Mouse (Mus musculus) heart, adult 11 months (tissue): Measurements from ENCODE around the gene Erg.

Experiments
- DNase-seq: peaks from one replicate; pipeline ENCODE4 v3.0.0; 2022

Gene Erg

DNA sequence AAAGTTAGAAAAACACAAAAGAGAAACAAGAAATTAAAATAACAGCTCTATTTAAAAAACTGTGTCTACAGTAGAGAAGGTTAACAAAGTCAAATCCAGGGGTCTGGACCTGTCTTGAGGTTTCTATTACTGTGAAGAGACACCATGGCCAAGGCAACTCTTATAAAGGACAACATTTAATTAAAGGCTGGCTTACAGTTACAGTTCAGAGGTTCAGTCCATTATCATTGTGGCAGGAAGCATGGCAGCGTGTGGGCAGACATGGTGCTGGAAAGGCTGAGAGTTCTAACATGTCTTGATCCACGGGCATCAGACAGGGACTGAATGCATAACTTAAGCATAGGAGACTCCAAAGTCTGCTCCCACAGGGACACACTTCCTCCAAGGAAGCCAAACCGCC lies 111.4 kb downstream of the Erg start:
- DNase-seq: peak; percentile 61

DNA sequence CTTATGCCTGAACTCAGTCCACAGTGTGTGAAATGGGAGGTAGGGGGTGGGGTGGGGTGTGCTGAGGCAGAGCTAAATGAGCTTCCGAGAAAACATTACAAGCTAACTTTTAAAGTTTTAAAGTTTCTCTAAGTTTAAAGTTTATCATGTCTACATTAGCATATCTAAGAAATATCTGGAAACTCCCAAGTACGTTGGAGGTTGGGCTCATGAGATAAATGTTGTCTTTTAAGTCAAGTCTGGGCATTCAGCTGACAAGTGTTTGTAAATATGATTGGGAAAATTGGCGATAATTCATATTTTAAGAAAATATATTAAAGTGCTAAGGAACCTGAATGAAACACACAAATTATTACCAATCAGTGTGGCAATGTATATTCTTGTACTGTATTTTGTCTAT lies 112.4 kb downstream of the Erg start:
- no peak for DNase-seq

DNA sequence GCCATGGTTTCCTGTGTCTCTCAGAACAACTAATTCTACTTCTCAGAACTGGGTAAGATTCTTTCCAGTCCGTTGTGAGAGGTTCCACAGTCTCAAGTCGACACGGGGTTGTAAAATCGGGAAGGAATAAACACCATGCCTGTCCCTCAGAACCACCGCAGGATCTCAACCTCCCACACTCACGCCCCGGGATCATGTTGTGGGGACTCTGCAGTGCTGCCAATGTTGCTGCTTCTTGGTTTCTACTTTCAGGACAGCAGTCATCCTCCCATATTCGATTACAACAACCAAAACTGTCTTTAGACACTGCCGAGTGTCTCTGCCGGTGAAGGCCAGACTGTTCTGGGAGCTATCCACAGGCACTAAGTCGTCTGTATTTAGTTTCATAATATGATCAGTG lies 113.6 kb downstream of the Erg start:
- peak; percentile 62 for DNase-seq

DNA sequence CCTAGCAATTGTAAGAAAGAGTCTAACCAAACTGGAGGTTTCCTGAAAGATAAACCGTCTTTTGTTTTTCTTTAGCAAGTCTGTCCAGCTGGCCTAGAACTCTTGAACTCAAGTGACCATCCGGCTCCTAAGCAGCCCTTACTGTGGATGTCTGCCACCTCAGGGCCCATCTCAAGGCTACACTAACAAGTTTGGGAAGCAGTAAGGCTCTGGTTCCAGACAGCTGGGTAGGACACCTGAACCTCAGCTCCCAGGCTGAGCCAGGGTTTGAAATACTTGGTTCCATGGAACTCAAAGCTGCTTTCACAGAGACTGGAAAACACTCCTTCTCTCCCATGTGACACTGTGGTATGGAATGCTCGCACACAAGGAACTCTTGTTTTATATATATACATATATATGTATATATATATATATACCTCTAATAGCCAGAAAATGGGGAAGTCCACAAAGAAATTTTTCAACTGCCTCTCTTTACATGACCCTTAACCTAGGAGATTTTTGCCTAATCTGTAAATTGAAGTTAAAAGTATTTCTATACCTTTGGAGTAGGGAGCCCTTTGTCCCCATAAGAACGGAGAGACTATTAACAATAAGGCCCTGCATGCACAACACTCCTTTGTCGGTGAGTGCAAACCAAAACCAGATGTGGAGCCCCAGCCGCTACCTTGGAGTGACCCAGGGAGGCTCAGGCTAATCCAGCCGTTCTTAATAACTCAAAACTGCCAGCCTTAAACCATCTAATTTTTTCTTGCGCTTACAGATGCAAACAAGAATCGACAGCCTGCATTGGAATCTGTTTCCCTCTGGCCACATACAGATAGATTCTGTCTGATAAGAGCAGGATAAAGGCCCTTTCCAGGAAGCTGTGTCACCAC lies 116.9 kb downstream of the Erg start:
- peak; percentile 50 for DNase-seq

DNA sequence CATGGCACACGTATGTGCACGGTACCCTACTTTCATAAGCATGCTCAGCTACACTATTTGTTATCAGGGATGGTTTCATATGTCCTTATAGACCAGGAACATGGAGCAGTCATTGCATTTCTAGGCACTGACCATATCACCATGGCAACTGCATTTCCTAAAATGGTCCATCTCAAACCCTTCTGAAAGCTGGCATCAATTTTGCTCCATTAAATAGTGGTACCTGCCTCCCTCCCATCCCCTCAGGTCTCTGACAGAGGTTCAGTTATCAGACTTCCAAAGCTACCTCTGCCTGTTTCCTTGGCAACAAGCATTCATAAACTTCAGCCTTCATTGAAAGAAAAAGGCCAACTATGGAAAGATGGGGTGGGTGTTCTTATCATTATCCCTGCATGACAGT lies 118.5 kb downstream of the Erg start:
- peak; percentile 16 for DNase-seq

DNA sequence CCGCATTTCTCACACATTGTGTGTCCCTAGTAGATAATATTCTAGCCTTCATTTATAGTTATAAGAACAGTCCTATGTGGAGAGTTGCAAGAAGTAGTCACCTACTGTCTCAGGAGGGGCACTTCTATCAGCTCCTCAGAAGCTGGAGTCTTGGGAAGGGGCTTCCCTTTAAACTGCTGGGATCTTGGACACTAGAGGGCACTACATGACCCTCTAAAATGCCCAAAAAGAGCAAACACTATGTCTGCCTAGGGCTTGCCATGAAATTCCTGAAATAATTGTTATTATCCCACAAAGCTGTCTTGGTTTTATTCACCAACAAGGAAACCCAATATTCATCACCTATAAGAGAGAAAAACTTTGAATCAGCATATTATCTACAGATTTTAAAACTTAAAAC lies 119.8 kb downstream of the Erg start:
- peak; percentile 83 for DNase-seq

DNA sequence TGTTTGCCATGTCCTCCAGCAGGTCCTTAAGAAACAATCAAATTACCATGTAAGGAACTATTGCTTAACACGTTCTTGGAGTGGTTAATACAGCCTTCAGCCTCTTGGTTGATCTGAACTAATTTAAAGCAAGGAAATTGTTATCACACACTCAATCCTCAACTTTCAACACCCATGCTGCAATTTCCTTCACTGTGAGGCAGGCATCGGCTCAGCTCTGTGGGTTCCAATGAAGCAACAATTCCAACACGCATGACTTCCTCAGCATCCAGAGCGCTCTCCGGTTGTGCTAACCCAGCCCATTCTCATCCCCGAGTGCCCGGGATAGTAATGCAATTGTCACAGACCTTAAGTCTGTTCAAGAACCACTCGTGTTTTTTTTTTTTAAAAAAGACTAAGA lies 121.8 kb downstream of the Erg start:
- DNase-seq: peak; percentile 74

DNA sequence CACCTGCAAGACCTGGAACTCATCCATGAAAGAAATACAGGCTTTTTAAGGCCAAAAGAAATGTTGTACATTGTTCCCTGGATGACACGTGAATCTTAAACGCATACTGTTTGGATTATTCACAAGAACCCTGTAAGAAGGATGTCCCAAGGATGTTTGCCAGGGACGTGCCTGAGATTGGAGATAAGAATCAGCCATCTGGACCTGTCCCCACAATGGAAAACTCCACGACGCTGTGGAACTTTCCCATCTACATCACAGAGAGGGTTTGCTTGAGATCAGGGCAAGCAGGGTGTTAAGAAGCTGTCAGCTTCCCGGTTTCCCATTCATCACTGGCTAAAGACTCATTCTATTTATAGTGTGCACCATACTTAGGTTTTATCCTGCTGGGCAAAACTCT lies 122.6 kb downstream of the Erg start:
- DNase-seq: peak; percentile 98

DNA sequence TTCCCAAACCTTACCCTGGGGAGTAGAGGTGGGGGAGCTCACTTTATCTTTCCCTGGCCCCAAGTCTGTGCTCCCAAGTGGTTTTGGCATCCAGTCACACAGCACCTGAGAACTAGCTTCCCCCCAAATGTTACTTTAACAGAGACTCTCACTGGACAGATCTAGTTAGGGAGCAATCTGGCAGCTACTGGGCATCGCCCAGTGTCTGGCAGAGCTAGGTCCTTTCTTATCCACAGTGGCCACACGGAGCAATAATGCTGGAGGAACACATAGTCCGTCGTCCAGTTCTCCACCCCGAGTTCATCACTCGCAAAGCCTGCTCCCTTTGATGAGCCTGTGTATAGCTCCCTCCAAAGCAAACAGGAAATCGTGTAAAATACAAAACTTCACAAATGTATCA lies 124.5 kb downstream of the Erg start:
- peak; percentile 91 for DNase-seq

DNA sequence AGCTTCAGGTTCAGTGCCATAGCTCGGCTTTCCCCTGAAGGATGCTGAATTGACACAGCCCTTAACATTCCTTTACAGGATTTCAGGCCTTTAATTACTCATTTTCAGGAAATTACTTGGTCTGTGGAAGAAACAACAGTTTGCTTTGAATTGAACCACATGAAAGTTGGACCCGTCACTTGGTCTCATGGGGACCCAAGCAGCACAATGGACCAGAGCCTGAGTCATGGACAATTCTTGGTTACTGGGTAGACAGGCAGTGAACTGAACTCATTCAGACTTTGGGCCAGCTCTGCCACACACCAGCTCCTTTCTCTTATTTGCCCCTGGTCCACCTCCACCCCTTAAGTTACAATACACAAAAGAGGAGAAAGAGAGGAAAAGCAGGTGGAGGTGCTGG lies 126.1 kb downstream of the Erg start:
- peak; percentile 94 for DNase-seq

DNA sequence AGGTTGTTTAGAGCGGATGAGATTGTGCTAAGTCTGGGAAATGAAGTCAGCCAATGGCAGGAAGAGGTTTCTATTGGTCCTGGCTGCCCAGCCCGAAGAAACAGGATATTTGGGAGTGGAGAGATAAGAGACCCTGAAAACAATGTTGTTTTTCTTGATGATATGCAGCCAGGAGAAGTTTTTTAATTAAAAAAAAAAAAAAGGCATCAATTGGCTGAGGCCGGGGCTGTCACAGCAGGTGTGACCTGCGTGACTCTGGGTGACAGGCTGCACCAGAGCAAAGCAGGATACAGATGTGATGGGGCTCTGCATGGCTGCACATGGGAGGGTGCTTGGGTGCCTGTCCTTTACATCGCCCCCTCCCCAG lies 127.1 kb downstream of the Erg start:
- DNase-seq: peak; percentile 98

DNA sequence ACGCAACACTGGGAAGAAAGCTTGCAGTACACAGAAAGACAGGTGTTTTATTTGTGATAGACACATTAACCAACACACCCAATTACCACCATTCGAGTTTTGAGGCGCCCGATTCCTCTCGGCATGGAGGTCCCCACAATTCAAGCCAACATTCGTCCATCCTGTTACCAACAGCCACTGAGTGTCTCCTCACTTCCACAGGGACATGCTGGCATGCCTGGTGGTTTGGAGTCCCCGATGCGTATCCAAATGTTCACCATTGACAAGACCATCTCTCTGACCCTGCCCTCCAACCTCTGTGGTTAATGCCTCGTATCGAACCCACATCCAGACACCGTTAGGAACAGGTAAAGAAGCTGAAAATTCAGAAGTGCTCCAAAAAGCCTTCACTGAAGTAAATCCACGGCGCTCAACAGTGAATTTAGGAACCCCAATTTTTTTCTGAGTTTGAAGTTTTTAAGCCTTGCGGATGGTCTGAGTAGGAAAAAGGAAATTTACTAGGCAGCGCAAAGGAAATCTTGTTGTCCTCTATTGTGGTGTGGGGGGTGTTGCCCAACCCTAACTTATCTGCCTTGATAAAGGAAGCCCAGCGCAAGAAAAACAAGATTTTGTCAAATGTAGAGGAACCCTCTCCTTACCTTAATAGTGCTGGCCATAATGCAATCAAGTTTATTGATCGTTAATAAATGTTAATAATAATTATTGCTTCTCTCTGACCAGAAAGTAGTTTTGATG lies 127.6 kb downstream of the Erg start:
- DNase-seq: peak; percentile 89

DNA sequence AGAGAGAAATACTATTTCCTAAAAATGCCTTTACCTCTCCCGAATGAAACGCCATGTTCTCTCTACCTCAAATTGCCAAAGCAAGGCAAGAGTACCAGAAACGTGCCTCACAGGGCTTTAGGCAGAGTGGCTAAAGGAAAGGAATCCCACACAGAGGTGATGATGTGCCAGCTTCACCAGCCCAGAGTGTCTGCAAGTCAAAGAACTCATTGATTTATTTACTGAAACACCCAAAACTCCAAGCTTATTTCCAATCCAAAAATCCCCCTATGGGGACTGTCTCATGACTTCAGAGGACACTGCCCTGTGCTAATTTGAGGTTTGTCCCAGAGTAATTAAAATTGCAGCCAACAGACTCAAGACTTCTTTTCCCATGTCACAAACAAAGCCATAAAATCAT lies 129.4 kb downstream of the Erg start:
- peak; percentile 68 for DNase-seq

DNA sequence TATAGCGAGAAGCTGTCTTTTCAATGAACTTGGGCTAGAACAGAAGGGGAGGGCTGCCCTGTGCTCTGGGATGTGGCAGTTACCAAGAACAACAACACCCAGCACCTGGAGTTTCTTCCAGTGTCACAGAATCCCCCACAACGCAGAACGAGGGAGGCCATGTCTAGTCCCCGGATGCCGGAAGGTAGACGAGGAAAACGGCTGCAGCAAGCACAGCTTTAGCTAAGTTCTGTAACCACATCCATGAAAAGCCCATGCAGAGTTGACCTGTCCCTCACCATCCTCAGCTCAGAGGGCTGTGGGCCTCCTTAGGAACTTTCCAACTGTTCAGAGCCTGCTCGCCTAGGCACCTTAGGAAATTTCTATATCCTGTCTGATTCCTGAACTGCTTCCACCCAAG lies 130.5 kb downstream of the Erg start:
- peak; percentile 89 for DNase-seq

DNA sequence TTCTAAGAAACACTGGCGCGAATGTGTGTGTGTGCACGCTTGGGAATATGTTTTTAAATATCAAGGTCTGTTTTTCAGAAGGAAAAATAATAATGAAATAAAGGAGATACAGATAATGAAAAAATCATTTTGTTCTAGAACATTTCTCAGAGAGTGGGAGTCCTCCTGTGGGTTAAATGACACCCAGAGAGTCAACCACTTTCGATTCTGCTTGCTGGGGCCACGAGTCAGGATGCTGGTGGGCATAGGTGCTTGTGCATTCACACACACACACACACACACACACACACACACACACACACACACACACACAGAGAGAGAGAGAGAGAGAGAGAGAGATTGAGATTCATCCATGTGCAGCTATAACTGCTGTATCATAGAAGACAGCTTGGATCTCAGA lies 130.9 kb downstream of the Erg start:
- peak; percentile 79 for DNase-seq

DNA sequence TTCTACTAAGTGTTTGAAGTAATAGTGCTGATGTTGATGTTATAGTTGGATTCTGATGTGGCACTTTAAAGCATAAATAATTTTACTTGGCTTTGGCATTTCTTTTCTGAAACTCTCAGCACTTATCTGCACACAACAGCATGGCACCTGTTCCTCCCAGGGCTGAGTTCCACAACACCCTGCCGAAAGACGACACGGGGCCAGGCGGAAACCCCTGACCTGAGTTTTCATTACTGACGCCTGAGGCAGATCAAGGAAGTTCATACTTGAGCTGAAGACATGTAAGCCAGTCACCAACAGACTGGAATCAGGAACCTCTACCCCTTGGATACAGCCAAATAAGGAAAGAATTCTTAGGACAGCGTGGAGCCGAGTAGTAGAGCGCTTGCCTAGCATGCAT lies 134.0 kb downstream of the Erg start:
- DNase-seq: peak; percentile 93

DNA sequence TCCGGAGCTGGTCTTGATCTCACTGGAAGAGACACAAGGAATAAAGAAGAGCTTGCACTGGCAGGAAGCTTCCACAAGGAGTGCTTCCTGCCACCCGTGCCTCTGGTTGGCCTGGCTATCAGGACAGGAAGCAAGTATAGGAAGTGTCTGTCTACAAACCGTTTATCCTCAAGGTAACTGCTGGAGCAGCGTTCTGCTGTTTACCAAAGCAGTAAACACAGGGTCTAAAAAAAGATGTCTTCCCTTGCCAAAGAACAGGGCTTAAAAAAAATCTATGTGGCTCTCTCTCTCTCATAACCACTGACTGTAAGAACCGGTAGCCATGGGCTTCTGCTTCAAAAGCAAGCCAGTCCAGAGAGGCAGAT lies 137.1 kb downstream of the Erg start:
- DNase-seq: peak; percentile 97

DNA sequence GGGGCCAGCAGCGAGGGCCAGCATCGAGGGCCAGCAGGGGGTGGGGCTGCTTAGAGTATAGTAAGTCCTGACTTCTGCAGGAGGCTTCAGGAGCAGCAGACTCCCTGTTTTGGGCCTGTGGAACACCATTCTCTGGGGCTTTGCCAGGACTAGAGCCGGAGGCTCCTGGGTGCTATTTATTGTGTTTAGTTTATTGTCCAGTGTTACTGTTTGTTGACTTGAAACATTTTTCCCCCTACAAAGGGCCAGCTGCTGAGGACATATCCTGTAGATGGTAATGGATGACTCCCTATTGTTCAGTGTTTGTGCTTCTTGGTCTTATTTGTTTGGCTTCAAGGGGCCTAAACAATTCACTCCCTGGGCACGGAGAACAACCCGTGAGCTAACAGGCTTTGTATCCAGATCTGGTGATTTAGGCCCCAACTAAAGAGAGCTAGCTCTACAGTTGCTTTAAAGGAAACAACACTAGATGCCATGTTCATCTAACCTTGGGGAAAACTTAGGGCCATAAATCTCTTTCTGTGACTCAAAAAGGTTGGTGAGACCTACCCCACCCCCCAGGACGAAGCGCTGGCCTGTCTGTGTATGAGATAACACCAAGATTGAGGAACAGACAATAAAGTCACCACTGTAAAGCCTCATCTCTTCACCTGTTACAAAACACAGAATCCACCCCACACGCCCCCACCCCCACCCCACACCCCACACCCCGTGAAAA lies 137.6 kb downstream of the Erg start:
- peak; percentile 96 for DNase-seq

DNA sequence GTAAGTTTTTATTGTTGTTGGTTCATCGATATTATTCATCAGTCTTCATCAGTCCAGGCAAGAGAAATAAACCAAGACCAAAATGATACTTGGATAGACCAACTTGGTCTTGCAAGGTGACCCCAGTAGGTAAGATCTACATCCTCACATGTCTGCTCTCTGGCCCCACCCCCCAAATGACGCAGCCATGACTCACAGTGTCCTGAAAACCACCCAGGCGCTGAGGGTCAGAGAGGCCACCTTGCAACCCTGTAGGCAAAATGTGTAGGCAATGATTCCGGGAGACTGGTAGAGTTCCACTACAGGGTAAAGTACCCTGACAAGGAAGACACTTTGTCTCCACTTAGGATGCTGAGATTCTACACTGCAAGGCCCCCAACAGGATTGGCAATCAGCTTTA lies 138.5 kb downstream of the Erg start:
- peak; percentile 90 for DNase-seq

DNA sequence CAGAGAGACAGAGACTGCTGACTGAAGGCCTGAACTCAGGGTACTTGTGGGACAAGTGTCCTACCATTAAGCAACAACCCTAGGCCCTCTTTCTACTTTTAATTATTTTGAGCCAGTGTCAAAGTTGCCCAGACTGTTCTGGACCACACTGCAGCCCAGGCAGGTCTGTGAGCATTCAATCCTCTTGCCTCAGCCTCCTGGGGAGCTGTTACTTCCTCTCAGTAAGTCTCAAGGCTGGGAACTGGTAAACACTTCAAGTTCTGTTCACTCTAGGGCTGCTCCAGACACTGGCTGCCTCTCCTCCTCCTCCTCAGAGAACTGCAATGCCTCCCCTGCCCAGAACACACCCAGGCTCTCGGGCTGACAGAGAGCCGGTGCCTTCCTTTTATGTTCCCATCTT lies 140.0 kb downstream of the Erg start:
- no peak for DNase-seq

DNA sequence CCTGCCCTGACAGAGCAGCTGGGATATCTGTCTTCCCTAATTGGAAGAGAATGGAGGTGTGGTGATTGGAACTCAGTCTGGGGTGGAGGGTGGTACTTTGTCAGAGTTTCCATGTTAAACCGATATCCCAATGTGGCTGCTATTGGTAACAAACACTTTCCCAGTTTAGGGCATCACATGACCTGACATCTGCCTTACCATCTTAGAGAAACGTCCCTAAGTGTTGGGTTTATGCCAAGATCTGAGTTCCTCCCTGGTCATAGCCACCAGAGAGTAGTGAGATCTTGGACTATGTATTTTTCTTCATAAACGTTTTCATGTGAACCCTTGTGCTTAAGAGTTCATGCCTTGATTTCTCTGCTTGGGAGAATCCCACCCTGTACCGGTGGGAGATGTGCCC lies 144.4 kb downstream of the Erg start:
- DNase-seq: no peak

DNA sequence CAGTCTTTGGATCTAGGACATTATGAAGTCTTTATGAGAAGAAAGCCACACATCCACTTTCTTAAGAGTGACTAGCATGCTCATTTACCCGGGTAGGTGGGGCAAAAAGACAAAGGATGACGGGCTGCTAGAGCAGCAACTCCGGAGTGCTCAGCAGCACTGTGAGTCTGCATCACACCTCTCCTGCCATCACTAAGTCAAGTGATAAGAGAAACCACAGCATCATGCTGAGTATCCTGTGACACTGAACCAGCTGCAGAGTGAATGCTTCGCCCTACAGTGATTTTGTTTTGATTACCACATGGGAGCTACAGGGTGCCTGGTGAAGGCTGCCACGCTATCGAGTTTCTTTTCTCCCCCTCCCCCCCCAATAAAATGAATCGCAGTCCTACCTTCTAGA lies 145.2 kb downstream of the Erg start:
- no peak for DNase-seq

DNA sequence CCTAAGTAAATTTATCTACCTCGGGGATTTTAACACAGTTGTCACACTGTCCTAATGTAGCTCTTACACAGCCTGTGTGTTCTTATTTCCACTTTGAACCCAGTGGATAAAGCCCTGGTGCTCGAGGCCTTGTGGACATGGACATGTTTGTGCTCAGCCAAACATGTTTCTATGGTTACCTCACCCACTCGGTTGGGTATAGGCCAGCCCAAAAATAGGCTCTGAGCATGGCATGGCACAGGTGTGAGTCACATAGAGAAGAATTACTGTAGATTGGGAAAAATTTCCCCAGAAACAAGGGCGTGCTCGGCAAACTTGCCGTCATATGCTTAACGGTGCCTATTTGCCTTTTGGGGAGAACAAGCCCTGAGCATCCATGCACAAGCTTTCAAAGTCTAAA lies 146.1 kb downstream of the Erg start:
- DNase-seq: peak; percentile 92

DNA sequence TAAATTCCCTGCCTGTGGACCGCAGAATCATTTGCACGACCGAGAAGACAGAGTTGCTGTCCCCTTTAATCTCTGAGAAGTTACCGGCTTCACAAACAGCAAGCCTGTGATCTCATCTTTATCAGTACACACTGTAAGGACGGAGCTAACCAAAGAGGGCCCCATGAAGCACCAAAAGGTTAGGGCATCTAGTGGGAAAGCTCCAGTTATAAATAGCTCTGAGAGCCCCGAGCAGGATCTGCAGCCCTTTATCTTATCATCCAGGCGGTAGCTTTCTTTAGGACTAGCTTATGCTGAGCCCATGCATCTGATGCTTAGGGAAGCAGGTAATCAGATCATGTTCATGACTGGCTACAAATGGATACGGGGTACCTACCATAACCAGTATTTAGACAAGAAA lies 146.6 kb downstream of the Erg start:
- peak; percentile 93 for DNase-seq
